Mouse (Mus musculus) myocyte (in vitro differentiated cells): ENCODE data around the gene Cyp2d40. TPM values are rescaled to one million over a fixed set of nuclear protein-coding genes. Genes with fewer than 3 reads are reported as not detected.
"Not testable (repeated sequence)": the region's sequence is repeated elsewhere in the genome, so short reads cannot be mapped to it uniquely, and the experiment has no call there.

Experiments used
- H3K27me3 ChIP-seq: one replicate; pipeline ENCODE4 v1.6.1; 2011; ENCODE audit not compliant: control insufficient read depth, insufficient read depth, insufficient read length
- H3K36me3 ChIP-seq: one replicate; pipeline ENCODE4 v1.6.1; 2011; ENCODE audit not compliant: control insufficient read depth, insufficient read depth
- H3K4me2 ChIP-seq: one replicate; pipeline ENCODE4 v1.6.1; 2011; ENCODE audit warnings: low read depth, control low read depth
- H3K4me3 ChIP-seq: one replicate; pipeline ENCODE4 v1.5.1; 2011; ENCODE audit warnings: mild to moderate bottlenecking, control low read depth, moderate library complexity
- H3K79me2 ChIP-seq: one replicate; pipeline ENCODE4 v1.6.1; 2011; ENCODE audit not compliant: control insufficient read depth, insufficient read depth
- H3ac ChIP-seq: one replicate; pipeline ENCODE4 v1.6.1; 2011; ENCODE audit not compliant: control insufficient read depth, insufficient read length
- CEBPB ChIP-seq: IDR thresholded peaks from 2 replicates; pipeline ENCODE4 v1.6.1; 2011; ENCODE audit warnings: mild to moderate bottlenecking, moderate library complexity; ENCODE audit not compliant: poor library complexity, insufficient read depth, severe bottlenecking
- E2F4 ChIP-seq: IDR thresholded peaks from one replicate; pipeline ENCODE4 v1.6.1; 2011; ENCODE audit warnings: mild to moderate bottlenecking, control low read depth, moderate library complexity; ENCODE audit not compliant: insufficient read depth
- MAX ChIP-seq: IDR thresholded peaks from one replicate; pipeline ENCODE4 v1.6.1; 2011; ENCODE audit warnings: low read depth, mild to moderate bottlenecking, control low read depth
- MYOD1 ChIP-seq, 3 experiments: IDR thresholded peaks; one replicate each; pipeline ENCODE4 v1.6.1; 2011; ENCODE audit warnings: control low read depth in 2 of 3, low read depth in 2 of 3, mild to moderate bottlenecking in 2 of 3, moderate library complexity in 1 of 3; ENCODE audit not compliant: insufficient read length in 2 of 3, control insufficient read depth in 1 of 3
- MYOG ChIP-seq, 3 experiments: IDR thresholded peaks; one replicate each; pipeline ENCODE4 v1.6.1; 2011; ENCODE audit warnings: control low read depth in 2 of 3, low read depth in 2 of 3, mild to moderate bottlenecking in 2 of 3; ENCODE audit not compliant: insufficient read length in 2 of 3, control insufficient read depth in 1 of 3, insufficient read depth in 1 of 3
- POLR2A ChIP-seq: IDR thresholded peaks from one replicate; pipeline ENCODE4 v1.6.1; 2011; ENCODE audit warnings: low read depth, mild to moderate bottlenecking, control low read depth, moderate library complexity; ENCODE audit not compliant: insufficient read length
- POLR2AphosphoS2 ChIP-seq: IDR thresholded peaks from one replicate; pipeline ENCODE4 v1.6.1; 2011; ENCODE audit warnings: low read depth, control low read depth; ENCODE audit not compliant: insufficient read length
- REST ChIP-seq: IDR thresholded peaks from one replicate; pipeline ENCODE4 v1.6.1; 2011; ENCODE audit warnings: mild to moderate bottlenecking, control low read depth, moderate library complexity; ENCODE audit not compliant: insufficient read depth, insufficient read length
- SRF ChIP-seq: IDR thresholded peaks from one replicate; pipeline ENCODE4 v1.6.1; 2011; ENCODE audit warnings: low read depth; ENCODE audit not compliant: control insufficient read depth, insufficient read length
- TCF12 ChIP-seq: IDR thresholded peaks from one replicate; pipeline ENCODE4 v1.6.1; 2011; ENCODE audit warnings: mild to moderate bottlenecking, control low read depth; ENCODE audit not compliant: poor library complexity, insufficient read depth, severe bottlenecking
- TCF3 ChIP-seq: IDR thresholded peaks from one replicate; pipeline ENCODE4 v1.6.1; 2011; ENCODE audit warnings: low read depth, control low read depth; ENCODE audit not compliant: insufficient read length
- USF1 ChIP-seq: IDR thresholded peaks from one replicate; pipeline ENCODE4 v1.6.1; 2011; ENCODE audit warnings: low read depth, mild to moderate bottlenecking, control low read depth, moderate library complexity
- polyA plus RNA-seq: library from polyadenylated mRNA; unstranded; fragments of >200 nt; fragmentation: generic; extraction: Trizol; gene quantifications from one replicate; pipeline ENCODE4 v1.2.1, GENCODE M21; 2012; ENCODE audit warnings: missing spikeins

Gene Cyp2d40
- polyA plus RNA-seq, 1 experiment, result not detected

DNA sequence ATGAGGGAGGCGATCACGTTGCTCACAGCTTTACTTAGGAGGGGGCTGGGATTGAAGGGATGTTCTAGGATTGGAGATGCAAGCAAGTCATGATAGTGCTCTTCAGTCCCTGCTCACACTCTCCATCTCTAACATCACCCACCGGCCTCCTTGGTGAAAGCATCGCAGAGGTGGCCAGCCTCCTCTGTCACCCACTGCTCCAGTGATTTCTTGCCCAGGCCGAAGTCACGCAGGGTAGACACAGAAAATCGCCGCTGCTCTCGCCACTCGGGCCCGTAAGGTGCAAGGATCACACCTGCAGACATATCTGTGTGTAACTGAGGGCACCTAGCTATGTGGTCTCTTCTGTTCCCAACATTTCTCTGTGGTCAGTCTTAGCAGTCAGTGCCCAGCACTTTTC, 28.6 kb upstream of the Cyp2d40 start:
- H3K4me2 ChIP-seq, result no peak overlapping the region
- H3K79me2 ChIP-seq, result no peaks in the 10 kb centered on the region
- no peak overlapping the region for H3K4me3 ChIP-seq
- H3K27me3 ChIP-seq, result no peaks in the 10 kb centered on the region
- H3K36me3 ChIP-seq, result no peaks in the 10 kb centered on the region
- TF ChIP-seq E2F4, result no peak
- no peak for TF ChIP-seq POLR2AphosphoS2
- no peak for TF ChIP-seq USF1
- TF ChIP-seq TCF3, result no peak
- no peak for TF ChIP-seq SRF
- no peak for TF ChIP-seq MYOD1 (IDR thresholded peaks at IDR 0.05; ENCODE audit: control insufficient read depth in 1 of 3, insufficient read length in 2 of 3, low read depth in 2 of 3)
- TF ChIP-seq CEBPB, result no peak
- TF ChIP-seq MYOG (IDR thresholded peaks at IDR 0.05; ENCODE audit: control insufficient read depth in 1 of 3, insufficient read depth in 1 of 3, insufficient read length in 2 of 3, low read depth in 2 of 3), result no peak
- no peak for TF ChIP-seq MAX
- no peak for TF ChIP-seq POLR2A
- no peak for TF ChIP-seq REST
- no peak for TF ChIP-seq TCF12
- H3ac ChIP-seq, result no peak overlapping the region

DNA sequence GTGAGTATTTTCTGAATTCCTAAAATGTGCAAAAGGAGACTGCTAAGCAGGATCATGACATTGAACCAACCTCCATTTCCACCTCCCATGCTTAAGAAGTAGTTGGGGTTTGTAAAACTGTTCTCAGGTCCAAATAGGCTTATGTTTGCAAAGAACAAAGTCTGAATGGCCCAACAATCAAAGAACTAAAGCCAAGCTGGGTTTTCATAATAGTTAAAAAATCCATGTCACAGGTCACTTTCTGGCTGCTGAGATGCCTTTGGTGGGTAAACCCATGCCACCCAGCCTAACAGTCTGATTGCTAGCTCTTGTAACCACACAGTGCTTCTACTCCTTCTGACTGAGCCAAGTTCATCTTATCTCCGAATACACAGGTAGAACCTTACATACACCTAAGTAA, 20.6 kb upstream of the Cyp2d40 start:
- Histone ChIP-seq H3K4me2 (no peak overlapping the region), H3ac (no peak overlapping the region), H3K79me2 (no peaks in the 10 kb centered on the region), H3K27me3 (no peaks in the 10 kb centered on the region), H3K36me3 (no peaks in the 10 kb centered on the region), H3K4me3 (no peak overlapping the region)
- TF ChIP-seq USF1, result no peak
- no peak for TF ChIP-seq E2F4
- TF ChIP-seq SRF, result no peak
- no peak for TF ChIP-seq REST
- no peak for TF ChIP-seq TCF12
- no peak for TF ChIP-seq POLR2A
- no peak for TF ChIP-seq POLR2AphosphoS2
- no peak for TF ChIP-seq MAX
- no peak for TF ChIP-seq MYOG (IDR thresholded peaks at IDR 0.05; ENCODE audit: control insufficient read depth in 1 of 3, insufficient read depth in 1 of 3, insufficient read length in 2 of 3, low read depth in 2 of 3)
- TF ChIP-seq MYOD1 (IDR thresholded peaks at IDR 0.05; ENCODE audit: control insufficient read depth in 1 of 3, insufficient read length in 2 of 3, low read depth in 2 of 3), result no peak
- TF ChIP-seq TCF3, result no peak
- TF ChIP-seq CEBPB, result no peak

DNA sequence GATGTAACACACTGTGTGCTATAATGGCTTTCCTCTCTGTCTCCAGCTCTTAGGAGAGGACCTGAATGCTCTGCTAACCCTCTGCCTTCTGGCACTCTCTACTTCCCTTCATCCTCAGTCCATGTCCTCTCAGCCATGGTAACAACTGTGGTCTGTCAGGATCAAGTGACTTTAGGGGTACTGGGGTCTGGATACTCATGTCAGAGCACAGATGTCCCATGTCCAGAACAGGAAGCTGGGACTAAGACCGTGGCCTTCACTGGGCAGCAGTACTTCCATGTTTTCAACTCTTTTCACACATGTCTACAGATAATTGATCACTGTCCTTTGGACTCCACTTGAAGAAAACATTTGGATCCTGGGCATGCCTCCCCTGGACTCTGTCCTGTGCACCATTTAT, 19.8 kb upstream of the Cyp2d40 start:
- Histone ChIP-seq H3K27me3 (no peaks in the 10 kb centered on the region), H3ac (no peak overlapping the region), H3K4me3 (no peak overlapping the region), H3K36me3 (no peaks in the 10 kb centered on the region), H3K4me2 (no peak overlapping the region), H3K79me2 (no peaks in the 10 kb centered on the region)
- no peak for TF ChIP-seq POLR2A

DNA sequence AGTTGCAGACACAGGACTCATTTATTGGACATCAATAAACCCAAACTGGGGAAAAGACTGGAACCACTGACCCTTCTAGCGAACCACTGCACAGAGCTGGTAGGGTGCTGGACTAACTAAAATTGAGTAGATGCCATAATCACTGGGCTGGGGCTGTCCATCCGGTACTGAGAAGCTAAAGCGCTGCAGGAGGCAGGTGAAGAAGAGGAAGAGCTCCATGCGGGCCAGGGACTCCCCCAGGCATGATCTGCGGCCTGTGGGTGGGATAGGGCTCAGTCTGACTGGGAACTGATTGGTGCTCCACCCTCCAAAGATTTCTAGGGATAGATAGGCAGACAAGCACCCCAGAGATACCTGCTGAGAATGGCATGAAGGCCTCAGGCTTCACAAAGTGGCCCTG, 13.9 kb upstream of the Cyp2d40 start:
- not testable (repeated sequence) for H3ac ChIP-seq, H3K79me2 ChIP-seq, H3K36me3 ChIP-seq, H3K4me3 ChIP-seq, H3K4me2 ChIP-seq, H3K27me3 ChIP-seq

DNA sequence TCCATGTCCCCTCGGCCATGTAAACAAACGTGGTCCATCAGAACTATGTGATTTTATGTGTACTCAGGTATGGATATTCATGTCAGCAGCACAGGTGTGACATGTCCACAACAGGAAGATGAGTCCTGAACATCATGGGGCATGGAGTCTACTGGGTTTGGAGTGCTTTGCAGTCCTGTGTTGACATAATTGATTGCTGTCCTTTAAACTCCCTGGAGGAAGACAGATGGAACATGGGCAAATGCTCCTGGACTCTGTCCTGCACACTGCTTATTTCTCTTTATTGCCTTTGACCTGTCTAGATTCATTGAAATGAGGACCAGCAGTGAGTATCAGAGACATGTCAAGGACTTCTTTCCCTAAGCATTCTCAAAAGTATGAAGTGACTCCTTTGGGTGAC, 2.0 kb upstream of the Cyp2d40 start:
- H3ac ChIP-seq, result no peak overlapping the region
- H3K4me3 ChIP-seq, result no peak overlapping the region
- H3K36me3 ChIP-seq, result no peaks in the 10 kb centered on the region
- H3K27me3 ChIP-seq, result no peaks in the 10 kb centered on the region
- no peak overlapping the region for H3K4me2 ChIP-seq
- no peaks in the 10 kb centered on the region for H3K79me2 ChIP-seq
- TF ChIP-seq TCF12 (no peak), MYOD1 (IDR thresholded peaks at IDR 0.05; ENCODE audit: control insufficient read depth in 1 of 3, insufficient read length in 2 of 3, low read depth in 2 of 3) (no peak), POLR2A (no peak), E2F4 (no peak), MYOG (IDR thresholded peaks at IDR 0.05; ENCODE audit: control insufficient read depth in 1 of 3, insufficient read depth in 1 of 3, insufficient read length in 2 of 3, low read depth in 2 of 3) (no peak), REST (no peak), MAX (no peak), CEBPB (no peak)

DNA sequence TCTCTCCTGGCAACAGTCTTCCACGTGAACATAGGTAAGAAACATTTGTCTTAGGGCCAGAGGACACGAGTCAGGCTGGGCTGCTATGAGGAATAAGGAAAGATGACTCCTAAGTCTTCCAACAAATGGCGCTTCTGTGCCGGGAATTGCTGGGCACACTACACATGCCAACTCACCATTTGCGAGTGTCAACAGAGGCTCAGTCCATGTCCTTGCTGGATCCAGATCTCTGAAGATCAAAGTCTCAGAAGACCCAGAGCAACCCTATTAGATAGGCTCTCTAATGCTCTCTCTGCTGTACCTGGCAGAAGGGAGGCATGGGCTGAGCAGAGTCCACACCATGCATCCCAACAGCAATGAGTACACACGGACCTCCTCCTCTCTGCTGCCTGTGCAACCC, 898 bp upstream of the Cyp2d40 start:
- no peaks in the 10 kb centered on the region for H3K79me2 ChIP-seq
- no peaks in the 10 kb centered on the region for H3K27me3 ChIP-seq
- no peak for TF ChIP-seq SRF
- no peak for TF ChIP-seq POLR2AphosphoS2
- no peak for TF ChIP-seq MYOG (IDR thresholded peaks at IDR 0.05; ENCODE audit: control insufficient read depth in 1 of 3, insufficient read depth in 1 of 3, insufficient read length in 2 of 3, low read depth in 2 of 3)
- no peak overlapping the region for H3K4me2 ChIP-seq
- no peaks in the 10 kb centered on the region for H3K36me3 ChIP-seq
- no peak overlapping the region for H3ac ChIP-seq
- no peak overlapping the region for H3K4me3 ChIP-seq
